Mouse (Mus musculus): ENCODE measurements around the gene Tspan3. TPM values are rescaled to one million over a fixed set of nuclear protein-coding genes. Genes with fewer than 3 reads are reported as not detected.
A peak's percentile ranks its signal among the peaks of the same experiment; 100 is the strongest.

Gene Tspan3
- polyA plus RNA-seq, 1 experiment from 2014 or later, result 573 TPM

DNA sequence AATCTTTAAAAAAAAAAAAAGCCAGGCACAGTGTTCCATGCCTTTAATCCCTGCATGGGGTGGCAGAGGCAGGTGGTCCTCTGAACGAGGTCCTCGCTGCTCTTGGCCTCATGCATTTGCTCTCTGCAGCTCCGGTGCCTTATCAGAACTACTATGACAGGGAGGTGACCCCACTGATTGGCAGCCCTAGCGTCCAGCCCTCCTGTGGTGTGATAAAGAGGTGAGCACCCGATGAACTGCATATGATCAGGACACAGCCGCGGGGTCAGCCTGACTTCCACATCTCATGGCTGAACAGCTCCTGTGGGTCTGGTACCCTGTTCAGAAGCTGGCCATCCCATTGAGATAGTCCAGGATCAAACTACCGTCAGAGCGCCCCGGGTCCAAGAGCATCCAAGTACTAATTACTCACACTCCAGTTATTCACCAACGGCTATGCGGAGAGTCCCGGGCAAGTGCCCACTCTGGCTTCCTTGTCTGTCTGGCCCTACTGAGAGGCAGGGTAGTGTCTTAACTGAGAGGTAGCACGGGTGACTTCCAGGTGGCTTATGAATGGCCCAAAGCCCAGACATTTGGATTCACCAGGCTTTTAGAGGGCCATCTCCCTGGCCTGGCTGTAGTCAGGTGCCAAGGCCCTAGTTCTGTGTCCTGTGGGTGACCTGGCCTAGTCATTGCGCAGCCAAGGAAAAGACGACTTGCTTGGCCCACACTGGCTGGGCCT, 38.7 kb downstream of the Tspan3 start:
- Histone ChIP-seq H3K36me3 (ENCODE audit: control insufficient read depth, insufficient read depth, low read length) (peaks cover 4% of the 10 kb centered on the region; the same call in 1 of the 2 replicates), H3K4me1 (ENCODE audit: control insufficient read depth, insufficient read depth, low read length) (no peaks in the 10 kb centered on the region), H3K4me3 (ENCODE audit: low read depth, low read length) (no peak overlapping the region), H3K4me2 (no peak overlapping the region), H3K27ac (ENCODE audit: low read depth, low read length) (no peak overlapping the region), H3K9me3 (ENCODE audit: control insufficient read depth, low read length) (no peaks in the 10 kb centered on the region), H3K9ac (ENCODE audit: low read length) (no peak overlapping the region), H3K27me3 (ENCODE audit: control insufficient read depth, insufficient read depth, low read length) (no peaks in the 10 kb centered on the region)
- ATAC-seq (ENCODE audit: low FRiP score), result no peak
- WGBS, result 89% methylated on average over 16 of the region's 16 CpGs
- DNase-seq (ENCODE audit: low spot score, missing footprints), result no peak

DNA sequence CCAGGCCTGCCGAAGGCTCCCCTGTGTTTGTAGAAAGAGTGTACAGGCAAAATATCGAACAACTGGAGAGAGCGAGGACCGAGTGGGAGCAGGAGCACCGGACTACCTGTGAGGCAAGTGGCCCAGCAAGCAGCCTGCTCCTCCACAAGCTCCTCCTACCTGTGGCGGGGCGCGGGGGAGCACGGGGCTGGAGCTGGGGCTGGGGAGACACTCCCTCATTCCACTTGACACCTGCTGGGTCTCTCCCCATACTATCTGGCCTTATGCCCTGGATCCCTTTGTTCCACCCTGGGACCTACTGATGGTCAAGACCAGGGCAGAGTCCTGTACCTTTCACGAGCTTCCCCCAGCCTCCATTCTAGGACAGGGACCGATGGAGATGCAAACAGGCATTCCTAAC, 40.7 kb downstream of the Tspan3 start:
- Histone ChIP-seq H3K9me3 (ENCODE audit: control insufficient read depth, low read length) (no peaks in the 10 kb centered on the region), H3K4me1 (ENCODE audit: control insufficient read depth, insufficient read depth, low read length) (no peaks in the 10 kb centered on the region), H3K9ac (ENCODE audit: low read length) (no peak overlapping the region), H3K4me3 (ENCODE audit: low read depth, low read length) (no peak overlapping the region), H3K36me3 (ENCODE audit: control insufficient read depth, insufficient read depth, low read length) (peaks cover 4% of the 10 kb centered on the region; the same call in 1 of the 2 replicates), H3K27ac (ENCODE audit: low read depth, low read length) (no peak overlapping the region), H3K4me2 (no peak overlapping the region), H3K27me3 (ENCODE audit: control insufficient read depth, insufficient read depth, low read length) (no peaks in the 10 kb centered on the region)
- WGBS, result 30% methylated on average over 11 of the region's 11 CpGs
- DNase-seq (ENCODE audit: low spot score, missing footprints) (no peak), ATAC-seq (ENCODE audit: low FRiP score) (no peak)

DNA sequence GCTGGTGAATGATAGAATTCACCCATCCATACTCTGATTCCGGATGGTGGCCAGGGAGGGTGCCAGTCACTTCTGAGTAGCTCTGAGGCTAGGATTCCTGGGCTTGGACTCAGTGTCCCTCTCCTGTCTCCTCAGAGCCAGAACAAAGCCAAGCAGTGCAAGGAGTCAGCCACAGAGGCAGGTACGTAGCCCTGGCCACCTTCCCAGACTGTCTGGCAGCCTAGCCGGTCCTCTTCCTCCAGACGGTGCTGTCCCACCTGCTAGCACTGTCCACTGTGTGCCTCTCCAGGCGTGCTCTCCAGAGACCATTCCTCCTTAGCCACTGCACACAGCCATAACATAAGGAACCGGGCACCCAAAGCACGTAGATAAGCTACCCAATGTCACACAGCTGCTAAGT, 41.7 kb downstream of the Tspan3 start:
- H3K4me1 ChIP-seq (ENCODE audit: control insufficient read depth, insufficient read depth, low read length), result no peaks in the 10 kb centered on the region
- 83% methylated on average over 7 of the region's 7 CpGs for WGBS

DNA sequence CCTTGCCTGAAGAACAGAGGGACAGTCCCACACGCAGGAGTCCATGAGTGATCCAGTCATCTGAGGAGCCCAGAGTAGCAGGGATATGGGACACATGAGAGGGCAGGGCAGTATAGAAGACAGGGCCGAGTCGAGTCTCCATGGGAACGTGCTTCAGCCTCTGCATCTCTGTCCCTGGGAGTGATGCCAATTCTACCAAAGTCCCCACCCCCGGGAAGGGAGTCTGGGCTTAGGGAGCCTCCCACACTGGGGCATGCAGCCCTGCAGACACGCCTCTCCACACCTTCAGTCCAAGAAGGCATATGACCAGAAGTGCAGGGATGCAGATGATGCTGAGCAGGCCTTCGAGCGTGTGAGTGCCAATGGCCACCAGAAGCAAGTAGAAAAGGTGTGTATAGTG, 42.3 kb downstream of the Tspan3 start:
- DNase-seq (ENCODE audit: low spot score, missing footprints), result no peak
- Histone ChIP-seq H3K36me3 (ENCODE audit: control insufficient read depth, insufficient read depth, low read length) (no peaks in the 10 kb centered on the region; the same call in 1 of the 2 replicates), H3K9me3 (ENCODE audit: control insufficient read depth, low read length) (no peaks in the 10 kb centered on the region), H3K9ac (ENCODE audit: low read length) (no peak overlapping the region), H3K4me1 (ENCODE audit: control insufficient read depth, insufficient read depth, low read length) (no peaks in the 10 kb centered on the region), H3K27me3 (ENCODE audit: control insufficient read depth, insufficient read depth, low read length) (no peaks in the 10 kb centered on the region), H3K4me2 (no peak overlapping the region), H3K27ac (ENCODE audit: low read depth, low read length) (no peak overlapping the region), H3K4me3 (ENCODE audit: low read depth, low read length) (no peak overlapping the region)
- 71% methylated on average over 8 of the region's 8 CpGs for WGBS
- ATAC-seq (ENCODE audit: low FRiP score), result no peak

More for the DNA sequence above, 41.7 kb downstream of the Tspan3 start:
- H3K27ac ChIP-seq (ENCODE audit: low read depth, low read length), result no peak overlapping the region
- H3K4me2 ChIP-seq, result no peak overlapping the region
- no peak overlapping the region for H3K9ac ChIP-seq (ENCODE audit: low read length)
- DNase-seq (ENCODE audit: low spot score, missing footprints), result no peak
- H3K9me3 ChIP-seq (ENCODE audit: control insufficient read depth, low read length), result no peaks in the 10 kb centered on the region
- H3K27me3 ChIP-seq (ENCODE audit: control insufficient read depth, insufficient read depth, low read length), result no peaks in the 10 kb centered on the region
- H3K36me3 ChIP-seq (ENCODE audit: control insufficient read depth, insufficient read depth, low read length), result peaks cover 3% of the 10 kb centered on the region; the same call in 1 of the 2 replicates
- no peak for ATAC-seq (ENCODE audit: low FRiP score)
- no peak overlapping the region for H3K4me3 ChIP-seq (ENCODE audit: low read depth, low read length)

DNA sequence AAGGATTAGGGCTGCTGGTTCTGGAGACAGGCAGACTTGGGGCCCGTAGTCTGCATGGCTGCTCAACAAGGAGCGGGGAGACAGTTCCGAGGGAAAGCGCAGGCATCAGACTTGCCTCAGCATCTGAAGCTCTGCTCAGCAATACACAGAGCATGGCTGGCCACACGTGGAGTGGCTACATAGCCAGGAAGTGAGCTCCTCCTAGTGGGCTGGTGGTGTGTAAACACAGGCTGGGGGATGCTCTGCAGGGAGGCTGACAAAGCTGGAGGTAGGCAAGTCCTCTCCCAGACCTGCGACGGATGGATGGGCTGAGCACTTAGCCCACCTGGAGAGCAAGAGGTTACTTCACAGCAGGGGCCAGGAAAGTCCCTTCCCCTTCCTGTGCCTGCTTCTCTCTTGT, 44.2 kb downstream of the Tspan3 start:
- Histone ChIP-seq H3K9me3 (ENCODE audit: control insufficient read depth, low read length) (no peaks in the 10 kb centered on the region), H3K36me3 (ENCODE audit: control insufficient read depth, insufficient read depth, low read length) (no peaks in the 10 kb centered on the region), H3K9ac (ENCODE audit: low read length) (no peak overlapping the region), H3K27ac (ENCODE audit: low read depth, low read length) (no peak overlapping the region), H3K4me3 (ENCODE audit: low read depth, low read length) (no peak overlapping the region), H3K4me1 (ENCODE audit: control insufficient read depth, insufficient read depth, low read length) (no peaks in the 10 kb centered on the region), H3K27me3 (ENCODE audit: control insufficient read depth, insufficient read depth, low read length) (no peaks in the 10 kb centered on the region), H3K4me2 (no peak overlapping the region)
- WGBS, result 27% methylated on average over 7 of the region's 7 CpGs
- no peak for DNase-seq (ENCODE audit: low spot score, missing footprints)
- 0 out of 2 replicates have a peak, but pooled peaks have one; percentile 15 for ATAC-seq (ENCODE audit: low FRiP score)

DNA sequence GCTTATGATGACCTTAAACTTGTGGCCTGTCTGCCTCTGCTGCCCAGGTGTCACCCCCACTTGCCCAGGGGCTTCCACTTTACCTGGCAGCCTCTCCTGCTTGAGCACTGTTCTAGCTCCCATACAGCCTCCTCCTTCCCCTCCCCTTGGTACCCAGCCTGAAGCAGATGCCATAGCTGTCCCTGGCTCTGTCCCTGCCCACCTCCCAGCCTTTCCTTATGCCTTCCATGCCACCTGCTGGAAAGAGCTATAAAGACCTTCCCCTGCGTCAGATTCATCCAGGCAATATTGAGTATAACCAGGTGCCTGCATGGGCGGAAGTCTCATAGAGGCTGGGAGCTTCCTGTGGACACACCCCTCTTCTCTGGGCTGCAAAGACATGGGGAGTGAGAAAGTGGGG, 45.6 kb downstream of the Tspan3 start:
- H3K4me2 ChIP-seq, result no peak overlapping the region
- H3K9ac ChIP-seq (ENCODE audit: low read length), result no peak overlapping the region
- ATAC-seq (ENCODE audit: low FRiP score) (no peak), DNase-seq (ENCODE audit: low spot score, missing footprints) (no peak)
- WGBS, result 78% methylated on average over 2 of the region's 2 CpGs
- H3K4me1 ChIP-seq (ENCODE audit: control insufficient read depth, insufficient read depth, low read length), result no peaks in the 10 kb centered on the region
- H3K9me3 ChIP-seq (ENCODE audit: control insufficient read depth, low read length), result no peaks in the 10 kb centered on the region
- no peaks in the 10 kb centered on the region for H3K36me3 ChIP-seq (ENCODE audit: control insufficient read depth, insufficient read depth, low read length)
- no peaks in the 10 kb centered on the region for H3K27me3 ChIP-seq (ENCODE audit: control insufficient read depth, insufficient read depth, low read length)
- no peak overlapping the region for H3K27ac ChIP-seq (ENCODE audit: low read depth, low read length)
- no peak overlapping the region for H3K4me3 ChIP-seq (ENCODE audit: low read depth, low read length)

DNA sequence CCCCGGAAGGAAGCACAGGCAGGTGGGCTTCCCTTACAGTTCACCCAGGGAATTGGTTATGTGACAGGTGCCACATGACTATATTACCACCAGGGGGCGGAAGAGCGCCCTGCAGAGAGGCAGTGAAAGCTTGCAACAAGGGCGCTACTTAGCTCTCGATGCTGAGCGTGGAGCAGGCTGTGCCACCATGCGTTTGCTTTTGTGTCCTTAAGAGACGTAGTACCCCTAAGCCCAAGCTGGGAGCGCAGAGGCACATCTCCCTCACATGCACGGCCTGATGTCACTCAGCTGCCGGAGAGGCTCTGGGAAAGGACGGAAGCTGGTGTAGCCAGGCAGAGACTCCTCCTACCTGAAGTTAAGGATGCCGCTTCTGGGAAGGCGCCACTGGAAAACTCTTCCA, 46.7 kb downstream of the Tspan3 start:
- WGBS, result 5% methylated on average over 14 of the region's 14 CpGs
- no peaks in the 10 kb centered on the region for H3K36me3 ChIP-seq (ENCODE audit: control insufficient read depth, insufficient read depth, low read length)
- H3K9ac ChIP-seq (ENCODE audit: low read length), result peak overlapping the region; percentile 53
- no peaks in the 10 kb centered on the region for H3K27me3 ChIP-seq (ENCODE audit: control insufficient read depth, insufficient read depth, low read length)
- DNase-seq (ENCODE audit: low spot score, missing footprints) (peak; percentile 99), ATAC-seq (ENCODE audit: low FRiP score) (peak; percentile 69)
- no peaks in the 10 kb centered on the region for H3K9me3 ChIP-seq (ENCODE audit: control insufficient read depth, low read length)
- H3K4me1 ChIP-seq (ENCODE audit: control insufficient read depth, insufficient read depth, low read length), result no peaks in the 10 kb centered on the region
- H3K4me3 ChIP-seq (ENCODE audit: low read depth, low read length), result peak overlapping the region; percentile 19; the same call in 1 of the 2 replicates
- no peak overlapping the region for H3K27ac ChIP-seq (ENCODE audit: low read depth, low read length)
- peak overlapping the region; percentile 61 for H3K4me2 ChIP-seq

DNA sequence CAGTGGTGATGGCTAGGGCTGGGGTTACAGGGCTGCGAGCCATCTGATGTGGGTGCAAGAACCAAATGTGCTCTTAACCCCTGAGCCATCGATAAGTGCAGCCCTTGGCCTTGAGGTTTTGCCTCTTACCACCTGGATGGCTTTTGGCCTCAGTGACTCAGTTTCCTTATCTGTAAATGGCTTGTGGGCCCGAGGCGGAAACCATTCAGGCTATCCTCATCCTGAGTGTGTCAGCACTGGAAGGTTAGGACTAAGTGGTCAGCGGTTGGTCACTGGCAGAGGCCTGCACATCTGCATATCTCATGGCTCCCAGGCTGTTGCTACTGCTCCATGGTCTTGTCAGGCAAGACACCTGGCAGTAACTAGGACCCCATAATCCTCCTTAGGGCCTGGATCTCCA, 47.2 kb downstream of the Tspan3 start:
- 81% methylated on average over 5 of the region's 5 CpGs for WGBS
- Histone ChIP-seq H3K27me3 (ENCODE audit: control insufficient read depth, insufficient read depth, low read length) (no peaks in the 10 kb centered on the region), H3K4me3 (ENCODE audit: low read depth, low read length) (no peak overlapping the region), H3K9ac (ENCODE audit: low read length) (no peak overlapping the region), H3K36me3 (ENCODE audit: control insufficient read depth, insufficient read depth, low read length) (no peaks in the 10 kb centered on the region), H3K4me2 (peak overlapping the region; percentile 61; the same call in 1 of the 2 replicates), H3K4me1 (ENCODE audit: control insufficient read depth, insufficient read depth, low read length) (no peaks in the 10 kb centered on the region), H3K27ac (ENCODE audit: low read depth, low read length) (no peak overlapping the region), H3K9me3 (ENCODE audit: control insufficient read depth, low read length) (no peaks in the 10 kb centered on the region)
- DNase-seq (ENCODE audit: low spot score, missing footprints) (no peak), ATAC-seq (ENCODE audit: low FRiP score) (peak; percentile 19)

DNA sequence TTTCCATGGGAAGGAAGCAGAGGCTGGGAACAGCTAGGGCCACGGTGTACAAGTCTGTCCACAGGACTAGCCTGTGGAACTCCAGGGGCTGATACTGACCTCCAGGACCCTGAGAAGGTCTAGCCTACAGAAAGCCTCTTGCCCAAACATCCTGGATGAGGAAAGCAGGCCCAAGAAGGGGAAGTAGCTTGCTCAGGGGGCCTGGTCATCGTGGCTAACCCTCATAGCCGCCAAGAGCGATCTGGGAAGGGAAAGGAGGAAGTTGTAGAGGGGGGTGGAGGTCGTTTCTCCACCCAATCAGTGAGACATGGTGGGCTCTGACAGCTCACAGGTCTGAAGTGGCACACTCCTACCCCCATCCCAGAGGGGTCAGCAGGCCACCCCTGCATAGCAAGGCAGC, 57.1 kb downstream of the Tspan3 start:
- 85% methylated on average over 5 of the region's 5 CpGs for WGBS
- no peaks in the 10 kb centered on the region for H3K36me3 ChIP-seq (ENCODE audit: control insufficient read depth, insufficient read depth, low read length)
- DNase-seq (ENCODE audit: low spot score, missing footprints), result no peak
- no peaks in the 10 kb centered on the region for H3K9me3 ChIP-seq (ENCODE audit: control insufficient read depth, low read length)
- H3K4me2 ChIP-seq, result no peak overlapping the region
- no peak for ATAC-seq (ENCODE audit: low FRiP score)
- no peaks in the 10 kb centered on the region for H3K4me1 ChIP-seq (ENCODE audit: control insufficient read depth, insufficient read depth, low read length)
- H3K9ac ChIP-seq (ENCODE audit: low read length), result no peak overlapping the region
- no peak overlapping the region for H3K27ac ChIP-seq (ENCODE audit: low read depth, low read length)
- H3K4me3 ChIP-seq (ENCODE audit: low read depth, low read length), result no peak overlapping the region
- no peaks in the 10 kb centered on the region for H3K27me3 ChIP-seq (ENCODE audit: control insufficient read depth, insufficient read depth, low read length)

Data from midbrain, embryonic 11.5 days (tissue).